Mouse (Mus musculus) CH12.LX (cell line): ENCODE results near the gene Gbp9. TPM values are rescaled to one million over a fixed set of nuclear protein-coding genes. Genes with fewer than 3 reads are reported as not detected.
"Not testable (repeated sequence)": the region's sequence is repeated elsewhere in the genome, so short reads cannot be mapped to it uniquely, and the experiment has no call there.

Experiments
- DNase-seq: peaks from one replicate; pipeline ENCODE4 v3.0.0-alpha.2; 2013; ENCODE audit errors: extremely low read depth
- H3K27ac ChIP-seq: 2 replicates; pipeline ENCODE4 v1.5.1; 2012; ENCODE audit warnings: low read depth, mild to moderate bottlenecking, control low read depth, moderate library complexity; ENCODE audit not compliant: insufficient read depth
- H3K27me3 ChIP-seq: replicated peaks from 2 replicates; pipeline ENCODE3; 2012; ENCODE audit warnings: inconsistent platforms
- H3K36me3 ChIP-seq, 2 experiments: replicated peaks in 1 of 2; 2 replicates each; pipeline versions ENCODE3 to v1.6.1; 2012; ENCODE audit warnings: inconsistent platforms in 1 of 2, low read length in 1 of 2, mild to moderate bottlenecking in 1 of 2, mixed read lengths in 1 of 2, moderate library complexity in 1 of 2; ENCODE audit not compliant: control insufficient read depth in 1 of 2, insufficient read depth in 1 of 2
- H3K4me1 ChIP-seq, 2 experiments: 2 replicates each; pipeline ENCODE4 v1.6.1; 2012; ENCODE audit warnings: inconsistent platforms in 1 of 2, moderate library complexity in 1 of 2; ENCODE audit not compliant: insufficient read depth in 2 of 2, control insufficient read depth in 1 of 2
- H3K4me2 ChIP-seq: 2 replicates; pipeline ENCODE4 v1.6.1; 2012; ENCODE audit warnings: low read depth, mild to moderate bottlenecking, control low read depth; ENCODE audit not compliant: poor library complexity, insufficient read depth, severe bottlenecking
- H3K4me3 ChIP-seq, 3 experiments: fragments of 150-350 bp in 1 of 3; sonication (generic) in 1 of 3; replicated peaks in 1 of 3; 2 replicates each; pipeline versions ENCODE3 to v1.5.1; 2011 to 2012; ENCODE audit warnings: low read depth in 2 of 3, low read length in 2 of 3, mild to moderate bottlenecking in 2 of 3, moderate library complexity in 2 of 3, control low read depth in 1 of 3, improper control_type of control experiment in 1 of 3, inconsistent platforms in 1 of 3, mixed read lengths in 1 of 3; ENCODE audit not compliant: poor library complexity in 1 of 3
- H3K79me2 ChIP-seq: replicated peaks from 2 replicates; pipeline ENCODE4 v1.6.1; 2012; ENCODE audit warnings: mild to moderate bottlenecking, moderate library complexity; ENCODE audit not compliant: control insufficient read depth, poor library complexity, insufficient read depth, severe bottlenecking; ENCODE audit errors: extremely low read depth
- H3K9ac ChIP-seq: 2 replicates; pipeline ENCODE4 v1.6.1; 2012; ENCODE audit warnings: low read depth, mild to moderate bottlenecking, control low read depth, moderate library complexity; ENCODE audit not compliant: insufficient read depth
- H3K9me3 ChIP-seq: replicated peaks from 2 replicates; pipeline ENCODE3; 2012; ENCODE audit warnings: low read length, inconsistent platforms, mixed read lengths
- CHD1 ChIP-seq: IDR thresholded peaks from 2 replicates; pipeline ENCODE4 v1.6.1; 2012; ENCODE audit warnings: low read depth, low read length, improper control_type of control experiment, inconsistent platforms
- EP300 ChIP-seq: IDR thresholded peaks from 2 replicates; pipeline ENCODE4 v1.6.1; 2011; ENCODE audit warnings: low read length, improper control_type of control experiment
- IRF4 ChIP-seq: IDR thresholded peaks from 2 replicates; pipeline ENCODE4 v1.6.1; 2014; ENCODE audit warnings: low read depth, mild to moderate bottlenecking, inconsistent platforms, low read length, improper control_type of control experiment
- JUN ChIP-seq: IDR thresholded peaks from 2 replicates; pipeline ENCODE4 v1.6.1; 2011; ENCODE audit warnings: low read depth, mild to moderate bottlenecking, low read length, improper control_type of control experiment, moderate library complexity; ENCODE audit not compliant: insufficient read depth
- KAT2A ChIP-seq: IDR thresholded peaks from 2 replicates; pipeline ENCODE4 v1.6.1; 2012; ENCODE audit warnings: low read length, improper control_type of control experiment, inconsistent platforms; ENCODE audit not compliant: insufficient replicate concordance
- MAX ChIP-seq: IDR thresholded peaks from 2 replicates; pipeline ENCODE4 v1.6.1; 2011; ENCODE audit warnings: low read length, improper control_type of control experiment
- NELFE ChIP-seq: IDR thresholded peaks from 2 replicates; pipeline ENCODE4 v1.6.1; 2011; ENCODE audit warnings: low read depth, low read length, improper control_type of control experiment
- PAX5 ChIP-seq: IDR thresholded peaks from 2 replicates; pipeline ENCODE4 v1.6.1; 2012; ENCODE audit warnings: low read length, inconsistent platforms, mixed read lengths
- RAD21 ChIP-seq: IDR thresholded peaks from 2 replicates; pipeline ENCODE4 v1.6.1; 2011; ENCODE audit warnings: low read depth, mild to moderate bottlenecking, low read length, improper control_type of control experiment, moderate library complexity
- RCOR1 ChIP-seq: conservative IDR thresholded peaks from 2 replicates; pipeline ENCODE4 v1.6.1; 2012; ENCODE audit warnings: low read depth, mild to moderate bottlenecking, inconsistent platforms, low read length, improper control_type of control experiment
- SIN3A ChIP-seq: IDR thresholded peaks from 2 replicates; pipeline ENCODE4 v1.6.1; 2012; ENCODE audit warnings: low read length, improper control_type of control experiment, inconsistent platforms
- SMC3 ChIP-seq: IDR thresholded peaks from 2 replicates; pipeline ENCODE4 v1.6.1; 2011; ENCODE audit warnings: low read depth, low read length, improper control_type of control experiment
- TCF12 ChIP-seq: IDR thresholded peaks from 2 replicates; pipeline ENCODE4 v1.6.1; 2014; ENCODE audit warnings: low read depth, mild to moderate bottlenecking, inconsistent platforms, low read length, improper control_type of control experiment
- USF1 ChIP-seq: IDR thresholded peaks from 2 replicates; pipeline ENCODE4 v1.6.1; 2014; ENCODE audit warnings: low read depth, mild to moderate bottlenecking, inconsistent platforms, low read length, improper control_type of control experiment
- ZNF384 ChIP-seq: IDR thresholded peaks from 2 replicates; pipeline ENCODE4 v1.6.1; 2012; ENCODE audit warnings: low read depth, low read length, improper control_type of control experiment, inconsistent platforms
- dilution Hi-C: fragments of 300-500 bp; cut with MboI; formaldehyde crosslinking; loops from 2 replicates; pipeline ENCODE4 v1.14.3; 2020; ENCODE audit warnings: low sequenced_read_pairs; ENCODE audit not compliant: extremely low pct_unique_long_range_greater_than_20kb, extremely low pct_ligation_motif_present
- in situ Hi-C: fragments of 300-500 bp; cut with MboI; formaldehyde crosslinking; loops from 3 replicates; pipeline ENCODE4 v1.14.3; 2019; ENCODE audit warnings: low sequenced_read_pairs, low pct_ligation_motif_present, low pct_unique_long_range_greater_than_20kb, mixed read lengths
- polyA plus RNA-seq: library from polyadenylated mRNA; unstranded; fragments of >175 nt; gene quantifications from 2 replicates; pipeline ENCODE4 v1.2.1, GENCODE M21; 2012; ENCODE audit warnings: low read depth; ENCODE audit not compliant: insufficient read length
- total RNA-seq, 2 experiments: library from RNA; depleted of rRNA; stranded (reverse); fragments of 300-350 nt in 1 of 2; fragments of >200 nt in 1 of 2; gene quantifications; 2 replicates each; pipeline ENCODE4 v1.2.3; 2012 to 2014

Gbp9 gene
- total and polyA plus RNA-seq, 3 experiments, result 3.4 to 10.1 (median 4.8) TPM

GRCm38 (mm10) chr5:105081900-105082299, 57.4 kb downstream of the Gbp9 start:
- H3K9me3 ChIP-seq, result no peaks in the 10 kb centered on the region
- TF ChIP-seq IRF4, result no peak
- TF ChIP-seq SMC3, result no peak
- TF ChIP-seq KAT2A, result no peak
- no peak for TF ChIP-seq RAD21
- TF ChIP-seq RCOR1, result no peak
- no peak for TF ChIP-seq USF1
- no peak for TF ChIP-seq PAX5
- TF ChIP-seq NELFE, result no peak
- no peak for TF ChIP-seq TCF12
- no peak for TF ChIP-seq ZNF384
- TF ChIP-seq CHD1, result no peak
- no peak for TF ChIP-seq EP300
- TF ChIP-seq SIN3A, result no peak
- no peak for TF ChIP-seq MAX
- no peak for TF ChIP-seq JUN
- in situ Hi-C loops, result no loop called here
- peaks cover 13 to 14% of the 10 kb centered on the region in 2 experiments for H3K36me3 ChIP-seq
- H3K4me1 ChIP-seq, result no peaks in the 10 kb centered on the region
- H3K4me3 ChIP-seq, result no peak overlapping the region
- no peaks in the 10 kb centered on the region for H3K79me2 ChIP-seq
- no peak for DNase-seq
- no peaks in the 10 kb centered on the region for H3K27me3 ChIP-seq
- H3K27ac ChIP-seq, result no peak overlapping the region
- no peak overlapping the region for H3K4me2 ChIP-seq
- dilution Hi-C loops, result no loop called here
- H3K9ac ChIP-seq, result no peak overlapping the region

GRCm38 (mm10) chr5:105068356-105068755, 71.0 kb downstream of the Gbp9 start:
- H3K4me2 ChIP-seq, H3K27me3 ChIP-seq, H3K36me3 ChIP-seq, dilution Hi-C loops, H3K9ac ChIP-seq, H3K9me3 ChIP-seq, H3K27ac ChIP-seq, H3K4me3 ChIP-seq, H3K4me1 ChIP-seq, H3K79me2 ChIP-seq, DNase-seq, in situ Hi-C loops: not testable (repeated sequence)

GRCm38 (mm10) chr5:105064443-105064842, 74.9 kb downstream of the Gbp9 start:
- H3K27me3 ChIP-seq, H3K36me3 ChIP-seq, H3K9ac ChIP-seq, dilution Hi-C loops, H3K27ac ChIP-seq, H3K4me3 ChIP-seq, DNase-seq, H3K9me3 ChIP-seq, H3K4me2 ChIP-seq, H3K79me2 ChIP-seq, in situ Hi-C loops: not testable (repeated sequence)
- H3K4me1 ChIP-seq, result peaks cover 10 to 12% of the 10 kb centered on the region in 2 experiments
